Mouse (Mus musculus): ENCODE results near the gene Mier2.

GRCm38 (mm10) chr10:79545891-79546290 is 9.1 kb downstream of the Mier2 start:
- TF ChIP-seq POLR2A (IDR thresholded peaks at IDR 0.05; ENCODE audit: low read depth, low read length), result no peak
- no peak for TF ChIP-seq CTCF (IDR thresholded peaks at IDR 0.05; ENCODE audit: extremely low read depth, insufficient read depth, insufficient read length, insufficient replicate concordance)
